Mouse (Mus musculus) intestine, postnatal 0 days (tissue): Measurements from ENCODE around the gene Vps37c. TPM values are rescaled to one million over a fixed set of nuclear protein-coding genes. Genes with fewer than 3 reads are reported as not detected.

Experiments
- ATAC-seq: fragments of 200-750 bp; cut with Nextera tagmentation; 2 replicates; pipeline ENCODE4 v1.8.0; 2017; ENCODE audit warnings: mild to moderate bottlenecking, moderate TSS enrichment, moderate library complexity
- H3K27ac ChIP-seq: fragments of 300-500 bp; sonication (generic); 2 replicates; pipeline ENCODE4 v1.5.1; 2014; ENCODE audit warnings: mild to moderate bottlenecking, low read depth, low read length, moderate library complexity
- H3K27me3 ChIP-seq: fragments of 300-500 bp; sonication (generic); replicated peaks from 2 replicates; pipeline ENCODE4 v1.6.1; 2014; ENCODE audit warnings: low read length, mixed read lengths; ENCODE audit not compliant: control insufficient read depth, insufficient read depth
- H3K36me3 ChIP-seq: fragments of 300-500 bp; sonication (generic); 2 replicates; pipeline ENCODE4 v1.6.1; 2014; ENCODE audit warnings: mild to moderate bottlenecking, moderate library complexity; ENCODE audit not compliant: control insufficient read depth, insufficient read depth
- H3K4me1 ChIP-seq: fragments of 300-500 bp; sonication (generic); replicated peaks from 2 replicates; pipeline ENCODE4 v1.6.1; 2014; ENCODE audit warnings: antibody characterized with exemption, low read length, mixed read lengths; ENCODE audit not compliant: control insufficient read depth, insufficient read depth
- H3K4me2 ChIP-seq: fragments of 300-500 bp; sonication (generic); replicated peaks from 2 replicates; pipeline ENCODE4 v1.6.1; 2014; ENCODE audit warnings: low read depth, mild to moderate bottlenecking, moderate library complexity
- H3K4me3 ChIP-seq: fragments of 300-500 bp; sonication (generic); 2 replicates; pipeline ENCODE4 v1.5.1; 2014; ENCODE audit warnings: low read depth, low read length
- H3K9ac ChIP-seq: fragments of 300-500 bp; sonication (generic); 2 replicates; pipeline ENCODE4 v1.6.1; 2014; ENCODE audit warnings: mild to moderate bottlenecking, low read depth, low read length
- H3K9me3 ChIP-seq: fragments of 300-500 bp; sonication (generic); 2 replicates; pipeline ENCODE4 v1.6.1; 2016; ENCODE audit warnings: mixed run types; ENCODE audit not compliant: control insufficient read depth
- CTCF ChIP-seq: sonication (generic); IDR thresholded peaks from 2 replicates; pipeline ENCODE4 v1.5.1; 2016; ENCODE audit warnings: low read depth, mild to moderate bottlenecking, control low read depth, antibody characterized with exemption, moderate library complexity
- WGBS: fragments of 180-500 bp; shearing (Covaris S2); extraction: QIAGEN DNeasy Blood & Tissue Kit; methylation state at CpG from one replicate; pipeline ENCODE4 v1.1.7; 2014; 5-methylcytosine and 5-hydroxymethylcytosine counted together
- polyA plus RNA-seq: library from polyadenylated mRNA; unstranded; fragments of >200 nt; fragmentation: Nextera tagmentation; extraction: Ambion mirVana; gene quantifications from 2 replicates; pipeline ENCODE4 v1.2.1, GENCODE M21; 2015

The Vps37c gene
- polyA plus RNA-seq, 1 experiment from 2014 or later = 32.2 TPM

GRCm38 (mm10) chr19:10747718-10748117 lies 59.2 kb downstream of the Vps37c start:
- Histone ChIP-seq H3K4me1 (no peaks in the 10 kb centered on the region), H3K4me2 (no peak overlapping the region), H3K9ac (no peak overlapping the region), H3K27me3 (no peaks in the 10 kb centered on the region), H3K27ac (no peak overlapping the region), H3K4me3 (no peak overlapping the region), H3K9me3 (no peaks in the 10 kb centered on the region), H3K36me3 (no peaks in the 10 kb centered on the region)
- WGBS = 58% methylated on average over 6 of the region's 6 CpGs
- TF ChIP-seq CTCF = no peak
- no peak for ATAC-seq

- 70% methylated on average over 11 of the region's 11 CpGs for WGBS
Observed at GRCm38 (mm10) chr19:10748401-10749102, 60.0 kb downstream of the Vps37c start.

GRCm38 (mm10) chr19:10749295-10749694 lies 60.8 kb downstream of the Vps37c start:
- ATAC-seq = no peak
- H3K36me3 ChIP-seq = no peaks in the 10 kb centered on the region
- no peak for TF ChIP-seq CTCF
- H3K9ac ChIP-seq = no peak overlapping the region
- 63% methylated on average over 6 of the region's 6 CpGs for WGBS
- H3K9me3 ChIP-seq = no peaks in the 10 kb centered on the region
- no peaks in the 10 kb centered on the region for H3K27me3 ChIP-seq
- no peak overlapping the region for H3K27ac ChIP-seq
- H3K4me2 ChIP-seq = no peak overlapping the region
- H3K4me1 ChIP-seq = no peaks in the 10 kb centered on the region
- H3K4me3 ChIP-seq = no peak overlapping the region

More at GRCm38 (mm10) chr19:10748401-10749102, 60.0 kb downstream of the Vps37c start:
- TF ChIP-seq CTCF = no peak
- H3K9ac ChIP-seq = no peak overlapping the region
- no peaks in the 10 kb centered on the region for H3K36me3 ChIP-seq
- H3K4me1 ChIP-seq = no peaks in the 10 kb centered on the region
- no peaks in the 10 kb centered on the region for H3K9me3 ChIP-seq
- no peak for ATAC-seq
- no peaks in the 10 kb centered on the region for H3K27me3 ChIP-seq
- H3K27ac ChIP-seq = no peak overlapping the region
- no peak overlapping the region for H3K4me2 ChIP-seq
- no peak overlapping the region for H3K4me3 ChIP-seq

DNA sequence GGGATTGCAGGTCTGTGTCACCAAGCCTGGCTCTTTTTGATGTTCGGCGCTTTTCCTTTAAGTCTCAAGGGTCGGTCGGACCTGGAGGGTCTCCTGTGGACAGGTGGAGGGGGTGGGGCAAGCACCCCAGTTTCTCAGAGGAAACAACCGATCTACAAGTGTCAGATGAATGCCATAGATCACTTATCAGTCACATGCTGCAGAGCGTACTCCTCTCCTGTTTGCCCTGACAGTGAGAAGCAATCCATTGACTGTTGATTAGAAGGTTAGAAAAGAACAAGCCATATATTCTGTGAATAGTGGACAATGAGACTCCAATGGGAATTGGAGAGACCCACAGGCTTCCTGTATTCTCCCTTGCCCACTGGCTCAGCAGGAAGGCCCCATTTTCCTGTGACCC lies 61.6 kb downstream of the Vps37c start:
- H3K9ac ChIP-seq = no peak overlapping the region
- H3K27ac ChIP-seq = no peak overlapping the region
- 68% methylated on average over 6 of the region's 6 CpGs for WGBS
- H3K27me3 ChIP-seq = no peaks in the 10 kb centered on the region
- H3K4me1 ChIP-seq = no peaks in the 10 kb centered on the region
- no peaks in the 10 kb centered on the region for H3K36me3 ChIP-seq
- TF ChIP-seq CTCF = no peak
- no peaks in the 10 kb centered on the region for H3K9me3 ChIP-seq
- no peak overlapping the region for H3K4me3 ChIP-seq
- ATAC-seq = no peak
- H3K4me2 ChIP-seq = no peak overlapping the region

DNA sequence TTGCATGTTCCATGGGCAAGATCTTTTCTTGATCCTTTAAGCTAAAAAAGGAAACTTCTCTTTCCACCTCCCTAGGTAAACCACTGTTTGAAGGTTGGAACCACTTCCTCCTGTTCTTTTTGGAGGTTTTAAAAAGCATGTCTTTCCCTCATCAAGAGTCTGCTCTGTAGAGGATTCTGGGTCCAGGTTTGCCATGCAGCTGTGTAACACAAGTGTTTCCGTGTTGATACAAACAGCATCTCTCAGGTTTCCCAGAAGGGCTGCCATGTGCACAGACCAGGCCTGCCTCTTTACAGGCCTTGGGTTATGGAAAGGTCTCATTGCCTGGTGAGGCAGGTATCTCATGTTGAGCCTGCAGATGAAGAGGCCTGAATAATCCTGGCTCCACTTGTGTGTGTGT lies 63.1 kb downstream of the Vps37c start:
- H3K4me1 ChIP-seq = no peaks in the 10 kb centered on the region
- ATAC-seq = no peak

DNA sequence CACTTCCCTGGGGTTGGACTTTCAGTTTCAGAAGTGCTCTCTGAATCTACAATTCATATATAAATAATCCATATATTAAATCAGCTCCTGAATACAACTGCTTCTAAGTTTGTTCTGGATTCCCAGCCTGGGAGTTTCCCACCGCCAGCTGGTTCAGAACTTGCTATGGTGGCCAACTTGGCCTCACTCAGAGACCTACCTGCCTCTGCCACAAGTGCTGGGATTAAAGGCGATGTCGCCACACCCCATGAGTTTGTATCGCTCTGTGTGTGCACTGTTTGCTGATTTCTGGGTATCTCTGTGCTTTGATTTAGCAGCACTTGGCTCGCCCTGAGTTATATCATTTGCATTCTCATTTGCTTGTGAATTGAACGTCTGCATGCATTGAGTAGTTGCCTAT lies 63.6 kb downstream of the Vps37c start:
- TF ChIP-seq CTCF = no peak
- Histone ChIP-seq H3K27ac (no peak overlapping the region), H3K27me3 (no peaks in the 10 kb centered on the region), H3K36me3 (no peaks in the 10 kb centered on the region), H3K9ac (no peak overlapping the region), H3K4me2 (no peak overlapping the region), H3K4me1 (no peaks in the 10 kb centered on the region), H3K4me3 (no peak overlapping the region), H3K9me3 (no peaks in the 10 kb centered on the region)
- 90% methylated on average over 6 of the region's 6 CpGs for WGBS
- ATAC-seq = no peak

More for the DNA sequence above, 63.1 kb downstream of the Vps37c start:
- H3K4me2 ChIP-seq = no peak overlapping the region
- WGBS = 78% methylated on average over 1 of the region's 1 CpGs
- no peaks in the 10 kb centered on the region for H3K36me3 ChIP-seq
- H3K27me3 ChIP-seq = no peaks in the 10 kb centered on the region
- H3K9ac ChIP-seq = no peak overlapping the region
- no peaks in the 10 kb centered on the region for H3K9me3 ChIP-seq
- no peak overlapping the region for H3K4me3 ChIP-seq
- no peak for TF ChIP-seq CTCF
- no peak overlapping the region for H3K27ac ChIP-seq

GRCm38 (mm10) chr19:10752646-10753045 lies 64.1 kb downstream of the Vps37c start:
- WGBS = 93% methylated on average over 5 of the region's 5 CpGs

More at GRCm38 (mm10) chr19:10752646-10753045, 64.1 kb downstream of the Vps37c start:
- Histone ChIP-seq H3K4me3 (no peak overlapping the region), H3K4me2 (no peak overlapping the region), H3K4me1 (no peaks in the 10 kb centered on the region), H3K9ac (no peak overlapping the region), H3K9me3 (no peaks in the 10 kb centered on the region), H3K36me3 (no peaks in the 10 kb centered on the region), H3K27ac (no peak overlapping the region), H3K27me3 (no peaks in the 10 kb centered on the region)
- ATAC-seq = no peak
- no peak for TF ChIP-seq CTCF
